Mouse (Mus musculus) bone marrow, adult 2 months (tissue): ENCODE results near the gene Skp1a. TPM values are rescaled to one million over a fixed set of nuclear protein-coding genes. Genes with fewer than 3 reads are reported as not detected.
A peak's percentile ranks its signal among the peaks of the same experiment; 100 is the strongest.

Experiments used
- H3K27ac ChIP-seq: fragments of 200-500 bp; 2 replicates; pipeline ENCODE4 v1.5.1; 2012; ENCODE audit warnings: low read depth, mild to moderate bottlenecking, control low read depth, inconsistent platforms, low read length; ENCODE audit not compliant: control insufficient read depth, poor library complexity, insufficient read depth
- H3K4me1 ChIP-seq: fragments of 200-500 bp; 2 replicates; pipeline ENCODE4 v1.6.1; 2011; ENCODE audit warnings: low read length; ENCODE audit not compliant: control insufficient read depth, insufficient read depth
- H3K4me3 ChIP-seq: fragments of 200-500 bp; replicated peaks from 2 replicates; pipeline ENCODE3; 2011; ENCODE audit warnings: mild to moderate bottlenecking, low read depth, low read length, control low read depth; ENCODE audit not compliant: control insufficient read depth
- CTCF ChIP-seq: fragments of 200-500 bp; IDR thresholded peaks from 2 replicates; pipeline ENCODE4 v1.5.1; 2011; ENCODE audit warnings: low read length, control low read depth; ENCODE audit not compliant: control insufficient read depth, insufficient read depth
- POLR2A ChIP-seq: fragments of 200-500 bp; IDR thresholded peaks from 2 replicates; pipeline ENCODE4 v1.6.1; 2011; ENCODE audit warnings: low read depth, mild to moderate bottlenecking, control low read depth, low read length, borderline replicate concordance; ENCODE audit not compliant: control insufficient read depth
- WGBS: fragments of 180-500 bp; shearing (Covaris S2); methylation state at CpG from one replicate; pipeline ENCODE4 v1.1.7; 2018; 5-methylcytosine and 5-hydroxymethylcytosine counted together
- polyA plus RNA-seq: library from polyadenylated mRNA; stranded (reverse); fragments of >200 nt; gene quantifications from 2 replicates; pipeline ENCODE4 v1.2.4, GENCODE M21; 2011; ENCODE audit warnings: low replicate concordance; ENCODE audit not compliant: missing spikeins, insufficient read depth, insufficient read length

The Skp1a gene
- polyA plus RNA-seq, 1 experiment: 171 TPM

- Histone ChIP-seq H3K4me3 (no peak overlapping the region), H3K4me1 (no peaks in the 10 kb centered on the region; the same call in 1 of the 2 replicates), H3K27ac (peak overlapping the region; percentile 25; the same call in 1 of the 2 replicates)
- 18% methylated on average over 44 of the region's 44 CpGs for WGBS
- TF ChIP-seq POLR2A (no peak), CTCF (no peak)
Measured at GRCm38 (mm10) chr11:52283596-52284571, 52.1 kb downstream of the Skp1a start.

DNA sequence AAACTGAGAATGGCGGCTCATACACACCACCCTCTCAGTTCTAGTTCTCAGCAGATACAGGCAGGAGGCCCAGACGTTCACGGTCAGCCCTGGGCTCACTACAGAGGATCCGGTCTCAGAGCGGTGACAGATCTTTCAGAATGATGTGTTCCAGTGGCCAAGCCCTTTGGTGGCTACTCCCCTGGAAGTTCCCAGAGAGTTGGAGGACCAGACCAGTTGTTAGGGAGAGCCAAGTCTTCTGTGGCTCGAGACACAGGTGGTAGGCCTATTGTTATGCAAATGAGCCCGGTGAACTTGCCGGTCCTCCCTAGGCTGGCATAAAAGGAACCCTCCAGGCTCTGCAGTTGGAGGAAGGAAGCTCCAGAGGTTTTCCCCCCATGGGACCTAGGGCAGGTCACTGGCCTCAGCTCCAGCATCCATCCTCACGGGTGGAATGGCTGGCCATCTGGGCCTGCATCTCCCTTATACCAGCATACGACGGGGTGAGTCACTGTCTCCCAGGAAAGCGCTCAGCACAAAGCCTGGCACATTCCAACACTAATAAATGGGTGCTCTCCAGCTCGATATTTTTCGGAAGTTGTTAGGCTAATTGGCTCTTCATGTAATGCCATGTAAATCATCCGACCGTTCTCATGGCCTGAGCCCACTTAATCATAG is 54.6 kb downstream of the Skp1a start:
- Histone ChIP-seq H3K4me3 (no peak overlapping the region), H3K4me1 (no peaks in the 10 kb centered on the region; the same call in 1 of the 2 replicates), H3K27ac (no peak overlapping the region)
- TF ChIP-seq POLR2A: no peak
- WGBS: 76% methylated on average over 16 of the region's 16 CpGs

- WGBS: 72% methylated on average over 4 of the region's 4 CpGs
- H3K4me3 ChIP-seq: no peak overlapping the region
- TF ChIP-seq POLR2A (no peak), CTCF (no peak)
- no peak overlapping the region for H3K27ac ChIP-seq
- H3K4me1 ChIP-seq: no peaks in the 10 kb centered on the region; the same call in 1 of the 2 replicates
Measured at GRCm38 (mm10) chr11:52286958-52287305, 55.1 kb downstream of the Skp1a start.

DNA sequence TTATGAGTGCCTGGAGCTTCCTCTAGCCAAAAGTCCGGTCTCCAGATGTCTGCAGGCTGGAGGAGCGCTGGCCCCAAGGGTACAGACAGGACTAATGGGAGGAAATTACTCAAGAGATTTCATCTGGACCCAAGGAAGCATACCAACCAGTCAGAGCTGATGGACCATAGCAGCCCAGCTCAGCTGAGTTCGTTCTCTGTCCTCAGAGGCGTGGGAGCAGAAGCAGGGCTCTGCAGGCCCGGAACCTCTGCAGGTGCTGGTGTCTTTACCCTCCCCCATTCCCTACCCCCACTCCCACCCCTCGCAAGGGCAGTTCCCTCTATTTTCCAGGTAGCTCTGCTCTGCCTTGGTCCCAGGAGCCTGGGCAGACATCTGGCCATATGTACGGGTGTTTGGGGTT is 60.6 kb downstream of the Skp1a start:
- no peak overlapping the region for H3K27ac ChIP-seq
- TF ChIP-seq CTCF: no peak
- no peak overlapping the region for H3K4me3 ChIP-seq
- WGBS: 45% methylated on average over 7 of the region's 7 CpGs
- H3K4me1 ChIP-seq: no peaks in the 10 kb centered on the region

- Histone ChIP-seq H3K27ac (no peak overlapping the region), H3K4me1 (no peaks in the 10 kb centered on the region), H3K4me3 (no peak overlapping the region)
- WGBS: 61% methylated on average over 6 of the region's 6 CpGs
- TF ChIP-seq POLR2A (no peak), CTCF (no peak)
Measured at GRCm38 (mm10) chr11:52292894-52293293, 61.1 kb downstream of the Skp1a start.

DNA sequence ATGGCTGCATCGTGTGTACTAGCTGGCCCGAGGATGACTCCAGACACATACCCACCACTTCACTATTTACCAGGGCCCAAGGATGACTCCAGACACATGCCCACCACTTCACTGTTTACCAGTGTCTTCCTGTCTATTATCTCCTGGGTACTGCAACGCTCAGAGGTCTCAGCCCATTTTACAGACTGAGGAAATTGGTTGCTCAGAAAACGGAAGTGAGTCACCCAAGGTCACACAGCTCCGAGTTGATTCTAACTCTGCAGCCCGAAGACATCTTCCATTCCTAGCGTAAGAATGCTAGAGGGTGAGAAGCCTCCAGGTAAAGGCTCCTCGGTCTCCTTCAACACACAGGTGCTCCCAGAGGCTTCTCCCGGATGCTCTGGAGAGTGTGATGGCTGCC is 62.3 kb downstream of the Skp1a start:
- Histone ChIP-seq H3K4me3 (no peak overlapping the region), H3K4me1 (no peaks in the 10 kb centered on the region), H3K27ac (no peak overlapping the region)
- WGBS: 68% methylated on average over 9 of the region's 9 CpGs
- TF ChIP-seq POLR2A: no peak
- TF ChIP-seq CTCF: no peak

Other genes starting within 250 kb of the Skp1a start
- gene Ube2b, start 231.2 kb upstream of the Skp1a start, polyA plus RNA-seq: 89.5 and 122 TPM in 2 replicates
- gene Cdkl3, start 227.8 kb upstream of the Skp1a start, polyA plus RNA-seq: 4.8 and 6.7 TPM in 2 replicates
- 29.8 and 38.0 TPM in 2 replicates for gene Ppp2ca, start 133.3 kb upstream of the Skp1a start, polyA plus RNA-seq
- not detected in 2 replicates for gene Olfr1373, start 86.5 kb upstream of the Skp1a start, polyA plus RNA-seq
- not detected in 2 replicates for gene Olfr1371, start 18.0 kb upstream of the Skp1a start, polyA plus RNA-seq
- 2.6 TPM in 2 replicates for gene Tcf7, start 51.0 kb downstream of the Skp1a start, polyA plus RNA-seq
- gene Vdac1, start 128.9 kb downstream of the Skp1a start, polyA plus RNA-seq: 68.5 and 89.4 TPM in 2 replicates
- gene 9530068E07Rik, start 164.4 kb downstream of the Skp1a start, polyA plus RNA-seq: 13.4 and 29.2 TPM in 2 replicates